Mouse (Mus musculus) erythroblast, embryonic 14.5 days (primary cell): ENCODE data around the gene Bsn.

ENCODE experiments used
- GATA1 ChIP-seq: IDR thresholded peaks from 2 replicates; pipeline ENCODE4 v1.6.1; 2012; ENCODE audit warnings: low read length, inconsistent platforms, mixed read lengths
- TAL1 ChIP-seq: IDR thresholded peaks from 3 replicates; pipeline ENCODE4 v1.6.1; 2012; ENCODE audit warnings: low read length, inconsistent platforms, mixed read lengths

DNA sequence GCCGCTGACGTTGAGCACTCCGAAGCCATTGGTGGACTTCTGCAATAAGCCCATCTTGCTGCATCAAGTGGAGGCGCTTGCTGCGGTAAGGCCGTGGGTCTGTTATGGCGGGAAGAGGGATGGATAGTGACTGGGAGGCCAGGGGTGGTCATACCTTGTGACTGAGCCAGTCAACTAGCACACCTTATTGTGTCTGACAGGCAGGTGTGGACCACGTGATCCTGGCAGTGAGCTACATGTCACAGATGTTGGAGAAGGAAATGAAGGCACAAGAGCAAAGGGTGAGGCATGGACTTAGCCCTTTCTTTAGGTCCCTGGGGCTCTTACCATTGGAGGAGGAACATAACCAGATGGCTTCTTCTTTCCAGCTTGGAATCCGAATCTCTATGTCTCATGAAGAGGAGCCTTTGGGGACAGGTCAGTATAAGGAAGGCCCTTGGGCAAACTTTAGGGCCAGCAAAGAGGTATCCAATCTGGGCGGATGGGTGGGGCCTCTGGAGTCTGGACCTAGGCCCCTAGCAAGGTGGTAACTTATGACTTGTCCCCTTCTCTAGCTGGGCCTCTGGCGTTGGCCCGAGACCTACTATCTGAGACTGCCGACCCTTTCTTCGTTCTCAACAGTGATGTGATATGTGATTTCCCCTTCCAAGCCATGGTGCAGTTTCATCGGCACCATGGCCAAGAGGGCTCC, 140.5 kb downstream of the Bsn start:
- TF ChIP-seq TAL1 (no peak), GATA1 (no peak)
